Mouse (Mus musculus): ENCODE data around the gene Serpina3m. TPM values are rescaled to one million over a fixed set of nuclear protein-coding genes. Genes with fewer than 3 reads are reported as not detected.
"Not testable (repeated sequence)": the region's sequence is repeated elsewhere in the genome, so short reads cannot be mapped to it uniquely, and the experiment has no call there.

Serpina3m gene
- polyA plus RNA-seq (2014; fragmentation: Nextera tagmentation; extraction: Ambion mirVana) = not detected in 2 replicates

- not testable (repeated sequence) for H3K9ac ChIP-seq (ENCODE audit: low read length); ATAC-seq (ENCODE audit: insufficient read depth, low FRiP score, low TSS enrichment); H3K27ac ChIP-seq (ENCODE audit: low read depth, low read length); H3K9me3 ChIP-seq (ENCODE audit: control insufficient read depth, low read length); H3K4me3 ChIP-seq (ENCODE audit: low read depth, low read length); DNase-seq (ENCODE audit: low spot score); H3K36me3 ChIP-seq (ENCODE audit: control insufficient read depth, insufficient read depth, low read length); H3K4me2 ChIP-seq (ENCODE audit: low read depth); H3K4me1 ChIP-seq (ENCODE audit: control insufficient read depth, insufficient read depth, low read length); H3K27me3 ChIP-seq (ENCODE audit: control insufficient read depth, insufficient read depth, low read length)
- 89% methylated on average over 3 of the region's 3 CpGs for WGBS
Observed at GRCm38 (mm10) chr12:104338226-104338625, at the start of gene Serpina3m, which contains the start of gene Serpina3k. TSS of gene Serpina3m (plus strand) at chr12:104338486. TSS of gene Serpina3k (plus strand) at chr12:104338486.

- no peaks in the 10 kb centered on the region for H3K4me1 ChIP-seq (ENCODE audit: control insufficient read depth, insufficient read depth, low read length)
- no peak overlapping the region for H3K4me3 ChIP-seq (ENCODE audit: low read depth, low read length)
- WGBS = 60% methylated on average over 4 of the region's 4 CpGs
- no peaks in the 10 kb centered on the region for H3K9me3 ChIP-seq (ENCODE audit: control insufficient read depth, low read length)
- no peak for DNase-seq (ENCODE audit: low spot score)
- no peak for ATAC-seq (ENCODE audit: insufficient read depth, low FRiP score, low TSS enrichment)
- H3K9ac ChIP-seq (ENCODE audit: low read length) = no peak overlapping the region
- no peak overlapping the region for H3K27ac ChIP-seq (ENCODE audit: low read depth, low read length)
- H3K27me3 ChIP-seq (ENCODE audit: control insufficient read depth, insufficient read depth, low read length) = no peaks in the 10 kb centered on the region
- no peaks in the 10 kb centered on the region for H3K36me3 ChIP-seq (ENCODE audit: control insufficient read depth, insufficient read depth, low read length)
- no peak overlapping the region for H3K4me2 ChIP-seq (ENCODE audit: low read depth)
Observed at GRCm38 (mm10) chr12:104289872-104290271, 48.4 kb upstream of the Serpina3m start.

GRCm38 (mm10) chr12:104293963-104294362 is 44.3 kb upstream of the Serpina3m start:
- Histone ChIP-seq H3K36me3 (ENCODE audit: control insufficient read depth, insufficient read depth, low read length) (no peaks in the 10 kb centered on the region), H3K9ac (ENCODE audit: low read length) (no peak overlapping the region), H3K4me3 (ENCODE audit: low read depth, low read length) (no peak overlapping the region), H3K27ac (ENCODE audit: low read depth, low read length) (no peak overlapping the region), H3K4me1 (ENCODE audit: control insufficient read depth, insufficient read depth, low read length) (no peaks in the 10 kb centered on the region), H3K27me3 (ENCODE audit: control insufficient read depth, insufficient read depth, low read length) (no peaks in the 10 kb centered on the region), H3K9me3 (ENCODE audit: control insufficient read depth, low read length) (no peaks in the 10 kb centered on the region), H3K4me2 (ENCODE audit: low read depth) (no peak overlapping the region)
- 79% methylated on average over 2 of the region's 2 CpGs for WGBS
- DNase-seq (ENCODE audit: low spot score) (no peak), ATAC-seq (ENCODE audit: insufficient read depth, low FRiP score, low TSS enrichment) (no peak)

- no peak for ATAC-seq (ENCODE audit: insufficient read depth, low FRiP score, low TSS enrichment)
- DNase-seq (ENCODE audit: low spot score) = no peak
- Histone ChIP-seq H3K9me3 (ENCODE audit: control insufficient read depth, low read length) (no peaks in the 10 kb centered on the region), H3K27me3 (ENCODE audit: control insufficient read depth, insufficient read depth, low read length) (no peaks in the 10 kb centered on the region), H3K9ac (ENCODE audit: low read length) (no peak overlapping the region), H3K36me3 (ENCODE audit: control insufficient read depth, insufficient read depth, low read length) (no peaks in the 10 kb centered on the region), H3K27ac (ENCODE audit: low read depth, low read length) (no peak overlapping the region), H3K4me2 (ENCODE audit: low read depth) (no peak overlapping the region), H3K4me1 (ENCODE audit: control insufficient read depth, insufficient read depth, low read length) (no peaks in the 10 kb centered on the region), H3K4me3 (ENCODE audit: low read depth, low read length) (no peak overlapping the region)
- 91% methylated on average over 2 of the region's 2 CpGs for WGBS
Observed at GRCm38 (mm10) chr12:104298049-104298448, 40.2 kb upstream of the Serpina3m start.

- Histone ChIP-seq H3K4me2 (ENCODE audit: low read depth) (no peak overlapping the region), H3K36me3 (ENCODE audit: control insufficient read depth, insufficient read depth, low read length) (no peaks in the 10 kb centered on the region), H3K4me3 (ENCODE audit: low read depth, low read length) (no peak overlapping the region), H3K4me1 (ENCODE audit: control insufficient read depth, insufficient read depth, low read length) (no peaks in the 10 kb centered on the region), H3K9me3 (ENCODE audit: control insufficient read depth, low read length) (no peaks in the 10 kb centered on the region), H3K9ac (ENCODE audit: low read length) (no peak overlapping the region), H3K27ac (ENCODE audit: low read depth, low read length) (no peak overlapping the region), H3K27me3 (ENCODE audit: control insufficient read depth, insufficient read depth, low read length) (no peaks in the 10 kb centered on the region)
- DNase-seq (ENCODE audit: low spot score) (no peak), ATAC-seq (ENCODE audit: insufficient read depth, low FRiP score, low TSS enrichment) (no peak)
- 85% methylated on average over 4 of the region's 4 CpGs for WGBS
Observed at GRCm38 (mm10) chr12:104305991-104306390, 32.3 kb upstream of the Serpina3m start.

- no peak within 1 kb of the TSS for H3K4me3 ChIP-seq (ENCODE audit: low read depth, low read length)
- H3K9me3 ChIP-seq (ENCODE audit: control insufficient read depth, low read length) = peaks cover 2% of the 10 kb centered on the region; the same call in 1 of the 2 replicates
- ATAC-seq (ENCODE audit: insufficient read depth, low FRiP score, low TSS enrichment) (no peak), DNase-seq (ENCODE audit: low spot score) (no peak)
- no peak within 1 kb of the TSS for H3K27ac ChIP-seq (ENCODE audit: low read depth, low read length)
- no peak within 1 kb of the TSS for H3K9ac ChIP-seq (ENCODE audit: low read length)
- no peaks in the 10 kb centered on the region for H3K27me3 ChIP-seq (ENCODE audit: control insufficient read depth, insufficient read depth, low read length)
- H3K4me2 ChIP-seq (ENCODE audit: low read depth) = no peak within 1 kb of the TSS
- no peaks in the 10 kb centered on the region for H3K36me3 ChIP-seq (ENCODE audit: control insufficient read depth, insufficient read depth, low read length)
- no peaks in the 10 kb centered on the region for H3K4me1 ChIP-seq (ENCODE audit: control insufficient read depth, insufficient read depth, low read length)
- WGBS = 85% methylated on average over 1 of the region's 1 CpGs
Observed at GRCm38 (mm10) chr12:104314253-104314652, 24.0 kb upstream of the Serpina3m start, which contains the start of gene Serpina3j. TSS of gene Serpina3j (plus strand) at chr12:104314553.

- 64% methylated on average over 1 of the region's 1 CpGs for WGBS
- no peak for DNase-seq (ENCODE audit: low spot score)
- no peaks in the 10 kb centered on the region for H3K4me1 ChIP-seq (ENCODE audit: control insufficient read depth, insufficient read depth, low read length)
Observed at GRCm38 (mm10) chr12:104322454-104322853, 15.8 kb upstream of the Serpina3m start.

GRCm38 (mm10) chr12:104331701-104332100 is 6.6 kb upstream of the Serpina3m start:
- no peaks in the 10 kb centered on the region for H3K4me1 ChIP-seq (ENCODE audit: control insufficient read depth, insufficient read depth, low read length)
- H3K27me3 ChIP-seq (ENCODE audit: control insufficient read depth, insufficient read depth, low read length) = no peaks in the 10 kb centered on the region
- no peak overlapping the region for H3K4me3 ChIP-seq (ENCODE audit: low read depth, low read length)
- H3K9ac ChIP-seq (ENCODE audit: low read length) = no peak overlapping the region
- DNase-seq (ENCODE audit: low spot score) = no peak
- H3K9me3 ChIP-seq (ENCODE audit: control insufficient read depth, low read length) = no peaks in the 10 kb centered on the region
- H3K36me3 ChIP-seq (ENCODE audit: control insufficient read depth, insufficient read depth, low read length) = no peaks in the 10 kb centered on the region
- 35% methylated on average over 1 of the region's 1 CpGs for WGBS
- H3K27ac ChIP-seq (ENCODE audit: low read depth, low read length) = no peak overlapping the region
- ATAC-seq (ENCODE audit: insufficient read depth, low FRiP score, low TSS enrichment) = no peak
- no peak overlapping the region for H3K4me2 ChIP-seq (ENCODE audit: low read depth)

More at GRCm38 (mm10) chr12:104322454-104322853, 15.8 kb upstream of the Serpina3m start:
- H3K27me3 ChIP-seq (ENCODE audit: control insufficient read depth, insufficient read depth, low read length) = no peaks in the 10 kb centered on the region
- no peak overlapping the region for H3K4me3 ChIP-seq (ENCODE audit: low read depth, low read length)
- ATAC-seq (ENCODE audit: insufficient read depth, low FRiP score, low TSS enrichment) = no peak
- H3K9me3 ChIP-seq (ENCODE audit: control insufficient read depth, low read length) = no peaks in the 10 kb centered on the region
- H3K27ac ChIP-seq (ENCODE audit: low read depth, low read length) = no peak overlapping the region
- H3K36me3 ChIP-seq (ENCODE audit: control insufficient read depth, insufficient read depth, low read length) = no peaks in the 10 kb centered on the region
- H3K9ac ChIP-seq (ENCODE audit: low read length) = no peak overlapping the region
- H3K4me2 ChIP-seq (ENCODE audit: low read depth) = no peak overlapping the region

- not testable (repeated sequence) for H3K4me1 ChIP-seq (ENCODE audit: control insufficient read depth, insufficient read depth, low read length); H3K27ac ChIP-seq (ENCODE audit: low read depth, low read length); H3K36me3 ChIP-seq (ENCODE audit: control insufficient read depth, insufficient read depth, low read length); H3K4me2 ChIP-seq (ENCODE audit: low read depth); H3K27me3 ChIP-seq (ENCODE audit: control insufficient read depth, insufficient read depth, low read length); H3K9ac ChIP-seq (ENCODE audit: low read length); DNase-seq (ENCODE audit: low spot score); ATAC-seq (ENCODE audit: insufficient read depth, low FRiP score, low TSS enrichment); H3K4me3 ChIP-seq (ENCODE audit: low read depth, low read length); H3K9me3 ChIP-seq (ENCODE audit: control insufficient read depth, low read length)
Observed at GRCm38 (mm10) chr12:104336873-104337272, 1.4 kb upstream of the Serpina3m start.

Measured in neural tube, embryonic 11.5 days (tissue).